Mouse (Mus musculus): ENCODE measurements at regions not wholly inside any gene's neighbourhood (a gene's known extent, or its start where the extent isn't known, plus 50 kb on each side); places are given as distances from the start of the nearest gene placed in this dataset.

- TF ChIP-seq CTCF (IDR thresholded peaks at IDR 0.05; ENCODE audit: insufficient read depth, low read depth, low read length) (no peak), POLR2A (IDR thresholded peaks at IDR 0.05; ENCODE audit: insufficient read depth, low read depth, low read length) (no peak)
These were observed 332.4 kb upstream of the Tet2 start for GRCm38 (mm10) chr3:133877310-133877709.

All from olfactory bulb, adult 2 months (tissue).